Mouse (Mus musculus): ENCODE data around the gene Cd2ap. TPM values are rescaled to one million over a fixed set of nuclear protein-coding genes. Genes with fewer than 3 reads are reported as not detected.
A peak's percentile ranks its signal among the peaks of the same experiment; 100 is the strongest.
"Not testable (repeated sequence)": the region's sequence is repeated elsewhere in the genome, so short reads cannot be mapped to it uniquely, and the experiment has no call there.

The Cd2ap gene
- 10 to 100 TPM; 22.5 to 30.7 TPM for total RNA-seq (2021)
- long read RNA-seq, experiment 1, full-length matches to known transcripts, result 8 of 14 reads
- long read RNA-seq, experiment 1, partial matches to known transcripts, result 0 of 14 reads
- long read RNA-seq, experiment 1, other reads (novel, unspliced or antisense), result 6 of 14 reads
- long read RNA-seq, experiment 2, full-length matches to known transcripts, result 8 of 12 reads
- long read RNA-seq, experiment 2, partial matches to known transcripts, result 1 of 12 reads
- long read RNA-seq, experiment 2, other reads (novel, unspliced or antisense), result 3 of 12 reads

DNA sequence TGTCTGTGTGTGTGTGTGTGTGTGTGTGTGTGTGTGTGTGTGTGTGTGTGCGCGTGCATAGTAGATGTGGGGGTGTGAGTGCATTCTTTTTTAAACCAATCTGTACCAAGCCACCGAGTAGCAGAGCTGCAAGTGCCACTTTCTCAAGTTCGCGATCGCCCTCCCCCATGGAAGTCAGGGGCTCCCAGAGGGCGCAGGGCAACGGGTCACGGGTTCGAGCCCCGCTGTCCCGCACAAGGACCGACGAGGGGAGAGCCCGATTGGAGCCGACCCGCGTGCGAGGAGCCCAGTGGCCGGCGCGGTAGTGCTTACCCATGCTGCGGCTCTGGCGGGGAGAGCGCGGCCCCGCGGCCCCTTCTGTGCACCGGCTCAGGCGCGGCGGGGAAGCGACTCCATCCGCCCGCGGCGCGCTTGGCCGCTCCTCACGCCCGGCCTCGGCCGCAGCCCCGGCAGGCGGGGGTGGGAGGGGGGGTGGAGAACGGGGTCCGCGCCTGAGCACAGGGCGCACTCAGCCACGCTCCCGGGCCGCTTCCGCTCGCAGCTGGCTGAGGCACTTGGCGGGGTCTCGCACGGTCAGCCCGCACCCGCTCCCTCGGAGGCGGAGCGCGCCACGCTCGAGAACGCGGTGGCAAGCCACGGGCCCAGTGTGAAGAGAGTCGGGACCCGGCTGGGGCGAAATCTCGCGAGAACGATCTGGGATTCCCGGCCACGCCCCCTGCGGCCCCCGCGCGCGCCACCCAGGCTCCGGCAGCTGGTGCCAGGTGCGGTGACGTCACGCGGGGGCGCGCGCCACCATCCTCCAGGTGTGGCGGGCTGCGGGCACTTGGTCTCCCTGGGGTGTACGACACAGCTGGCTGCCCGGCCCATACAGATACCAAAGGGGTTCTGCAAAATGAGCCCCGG is at the start of gene Cd2ap:
Gene Cd2ap (minus strand): TSS at position 665 of the 903 bp plus-strand sequence.
- peak; percentile 99 for DNase-seq

DNA sequence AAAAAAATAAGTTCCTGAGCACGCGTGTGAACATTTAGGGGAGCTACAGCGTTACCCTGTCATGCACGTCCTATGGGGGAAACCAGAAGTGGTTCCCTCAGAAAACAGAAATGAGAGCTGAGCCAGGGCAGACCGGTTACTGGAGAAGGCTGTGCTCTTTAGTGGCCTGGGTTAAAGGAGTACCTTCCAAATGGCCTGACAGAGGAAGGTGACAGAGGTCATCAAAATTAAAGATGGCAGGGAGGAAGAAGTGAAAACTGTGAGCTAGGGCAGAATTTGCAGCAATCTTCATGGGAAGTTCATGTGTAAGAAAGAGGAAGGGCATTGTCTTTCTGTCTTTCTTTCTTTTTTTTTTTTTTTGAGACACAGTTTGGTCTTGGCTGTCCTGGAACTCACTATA is 48.3 kb upstream of the Cd2ap start:
- no peak for DNase-seq

DNA sequence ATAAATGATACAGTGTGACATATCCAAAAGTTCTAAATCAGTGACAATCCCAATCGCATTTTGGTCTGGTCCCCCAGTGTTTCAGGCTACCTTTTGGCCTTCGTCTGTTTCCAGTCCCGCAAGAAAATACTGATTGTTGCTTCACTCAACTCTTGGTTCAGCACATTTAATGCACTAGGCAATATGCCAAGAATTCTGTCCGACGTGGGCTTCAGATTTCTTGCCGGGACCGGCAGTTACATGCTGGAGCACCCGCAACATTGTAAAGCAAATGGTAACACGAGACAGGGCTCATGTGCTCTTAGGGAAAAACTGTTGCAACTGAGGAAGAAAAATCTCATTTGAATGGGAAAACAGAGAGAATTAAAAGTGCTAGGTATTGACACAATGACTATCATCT is 42.3 kb upstream of the Cd2ap start:
- no peak for DNase-seq

DNA sequence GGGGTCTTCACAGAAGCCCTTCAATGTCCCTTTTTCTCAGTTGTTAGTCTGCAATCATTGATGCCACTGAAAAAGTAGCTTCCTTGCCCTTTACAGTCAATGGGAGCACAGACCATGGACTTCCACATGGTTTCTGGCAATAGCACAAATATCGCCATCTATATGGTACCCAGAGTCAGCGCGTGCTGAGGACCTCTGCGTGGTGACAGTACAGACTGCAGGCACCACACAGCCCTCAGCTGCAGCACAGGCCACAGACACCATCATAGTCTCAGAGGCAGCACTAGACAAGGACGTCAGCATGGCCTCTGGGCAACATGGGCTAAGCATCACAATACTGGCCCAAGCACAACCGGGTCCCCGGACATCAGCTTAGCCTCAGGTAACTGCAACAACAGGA is 38.3 kb upstream of the Cd2ap start:
- DNase-seq, result no peak

DNA sequence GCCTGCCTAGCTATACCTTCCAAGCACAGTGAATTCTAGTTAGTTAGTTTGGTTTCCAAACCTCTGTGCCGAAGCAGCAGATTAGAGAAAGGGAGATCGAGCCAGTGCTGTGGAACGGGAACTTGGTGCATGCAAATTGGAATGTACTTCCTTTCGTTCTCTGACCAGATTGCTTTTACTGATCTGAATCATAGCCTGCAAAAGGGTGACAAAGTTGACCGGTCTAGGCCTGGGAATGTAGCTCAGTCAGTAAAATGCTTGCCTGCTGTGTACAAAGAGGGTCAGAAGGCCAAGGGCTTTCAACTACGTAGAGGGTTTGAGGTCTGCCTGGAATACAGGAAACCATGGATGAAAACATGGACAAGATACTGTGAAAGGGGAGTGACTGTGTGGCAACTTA is 35.7 kb upstream of the Cd2ap start:
- DNase-seq, result no peak

DNA sequence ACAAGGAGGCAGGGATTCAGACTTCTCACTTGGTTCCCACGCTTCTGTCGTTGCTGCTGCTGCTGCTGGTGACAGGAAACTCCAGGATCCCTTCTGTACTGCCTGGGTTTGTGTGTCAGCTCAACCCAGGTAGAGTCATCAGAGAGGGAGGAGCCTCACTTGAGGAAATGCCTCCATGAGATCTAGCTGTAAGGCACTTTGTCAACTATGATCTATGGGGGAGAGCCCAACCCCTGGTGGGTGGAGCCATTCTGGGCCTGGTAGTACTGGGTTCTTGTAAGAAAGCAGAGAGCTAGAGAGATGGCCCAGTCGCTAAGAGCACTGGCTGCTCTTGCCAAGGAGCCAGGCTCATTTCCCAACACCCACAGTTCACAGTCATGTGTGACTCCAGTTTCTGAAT is 34.0 kb upstream of the Cd2ap start:
- no peak for DNase-seq

DNA sequence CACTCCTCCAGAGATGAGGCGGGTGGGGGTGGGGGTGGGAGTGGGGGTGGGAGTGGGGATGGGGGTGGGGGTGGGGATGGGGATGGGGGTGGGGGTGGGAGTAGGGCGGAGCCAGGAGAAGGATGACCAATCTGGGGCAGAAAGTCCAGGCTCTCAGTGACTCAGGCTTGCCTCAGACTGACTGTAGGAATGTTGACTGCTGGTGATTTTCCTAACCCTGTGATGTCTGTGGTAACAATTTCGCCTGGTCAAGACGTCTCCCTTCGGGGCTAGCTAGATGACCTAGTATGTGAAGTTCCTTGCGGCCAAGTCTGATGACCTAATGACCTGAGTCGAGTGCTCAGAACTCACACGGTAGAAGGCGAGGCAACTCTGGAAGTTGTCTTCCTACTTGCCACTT is 32.9 kb upstream of the Cd2ap start:
- no peak for DNase-seq

DNA sequence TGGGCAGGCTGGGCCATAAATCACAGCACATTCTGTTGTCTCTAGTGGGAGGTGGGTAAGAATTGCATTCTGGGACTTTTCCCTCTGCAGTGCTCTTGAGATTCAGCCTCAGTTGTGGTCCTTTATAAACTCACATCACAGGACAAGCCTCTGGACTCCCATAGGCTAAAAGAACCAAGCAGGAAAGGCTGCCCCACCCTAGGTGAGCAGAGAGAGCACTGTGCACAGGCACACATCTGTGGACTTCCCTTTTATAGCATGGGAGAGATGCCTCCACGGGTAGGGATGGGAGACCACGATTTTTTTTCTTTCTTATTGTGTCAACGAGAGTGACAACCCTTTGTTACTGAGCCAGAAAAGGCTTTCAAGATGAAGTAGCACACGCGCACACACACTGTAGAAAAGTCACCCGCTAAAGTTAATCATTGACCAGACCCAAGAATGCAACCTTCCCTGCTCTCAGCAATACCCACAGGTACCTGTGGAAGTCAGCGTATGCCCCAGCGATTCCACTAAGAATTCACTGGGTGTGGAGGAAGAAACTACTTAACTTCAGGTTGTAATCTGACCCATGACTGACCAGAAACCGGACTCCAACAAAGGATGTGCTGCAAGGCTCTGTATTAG is 32.4 kb upstream of the Cd2ap start:
- DNase-seq, result no peak

DNA sequence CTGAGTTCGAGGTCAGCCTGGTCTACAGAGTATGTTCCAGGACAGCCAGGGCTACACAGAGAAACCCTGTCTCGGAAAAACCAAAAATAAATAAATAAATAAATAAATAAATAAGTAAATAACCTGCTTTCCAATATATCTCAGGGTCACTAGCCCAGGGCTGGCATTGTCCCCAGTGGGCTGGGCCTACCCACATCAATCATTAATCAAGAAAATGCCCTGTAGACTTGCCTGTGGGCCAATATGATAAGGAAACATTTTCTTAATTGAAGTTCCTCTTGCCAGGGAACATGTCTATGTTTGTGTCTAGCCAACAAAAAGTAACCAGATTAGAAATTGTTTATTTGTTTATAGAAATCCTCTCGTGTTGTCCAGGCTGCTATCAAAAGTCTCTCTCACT is 31.7 kb upstream of the Cd2ap start:
- no peak for DNase-seq

DNA sequence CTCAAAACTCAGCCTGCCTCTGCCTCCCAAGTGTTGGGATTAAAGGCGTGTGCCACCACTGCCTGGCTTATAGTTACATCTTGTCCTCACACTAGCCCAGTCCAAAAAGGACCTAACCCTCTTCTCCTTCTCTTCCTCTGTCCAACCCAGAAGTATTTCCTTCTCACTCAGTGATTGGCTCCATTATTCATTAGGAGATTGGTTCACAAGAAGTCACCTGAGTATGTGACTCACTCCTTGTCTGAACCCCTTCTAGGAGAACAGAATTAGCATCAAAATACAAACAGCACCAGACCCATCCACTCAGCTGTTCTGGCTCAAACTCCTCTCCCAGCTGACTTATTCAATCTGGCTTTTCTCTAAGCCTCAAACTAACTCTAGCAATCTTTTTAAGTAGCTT is 30.0 kb upstream of the Cd2ap start:
- DNase-seq, result not testable (repeated sequence)

DNA sequence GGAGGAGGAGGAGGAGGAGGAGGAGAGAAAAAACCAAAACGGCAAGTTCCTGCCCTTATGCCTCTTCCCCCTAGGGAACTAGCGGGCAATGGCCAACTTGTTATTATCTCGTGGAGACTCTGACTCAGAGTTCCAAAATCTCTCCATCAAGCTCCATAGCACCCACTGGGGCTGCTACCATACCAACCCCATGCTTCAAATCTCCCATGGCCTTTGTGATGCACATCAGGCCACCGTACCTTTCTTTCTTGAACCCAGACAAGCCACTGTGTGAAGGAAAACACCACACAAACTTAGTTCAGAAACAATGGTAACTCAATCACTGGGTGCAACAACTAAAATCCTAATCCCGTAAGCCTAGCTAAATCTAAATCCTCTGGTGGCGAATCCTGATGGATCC is 29.5 kb upstream of the Cd2ap start:
- DNase-seq, result no peak

DNA sequence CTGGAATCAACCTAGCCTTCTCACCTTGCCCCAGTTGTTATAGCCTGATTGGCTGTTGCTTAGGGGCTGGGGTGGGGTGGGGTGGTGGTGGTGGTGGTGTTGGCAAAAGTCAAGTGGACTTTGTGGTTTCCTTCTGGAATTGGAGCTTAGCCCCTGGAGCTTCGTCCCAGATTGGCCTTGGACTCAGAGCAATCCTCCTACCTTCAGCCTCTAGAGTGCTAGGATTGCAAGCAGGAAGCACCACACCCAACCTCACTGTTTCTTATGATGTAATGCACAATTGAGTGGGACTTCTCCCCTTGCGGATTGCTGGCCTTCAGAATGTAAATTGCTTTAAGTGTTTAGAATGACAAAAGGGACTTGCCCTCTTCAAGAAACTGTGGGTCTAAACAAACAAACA is 24.3 kb upstream of the Cd2ap start:
- DNase-seq, result no peak

DNA sequence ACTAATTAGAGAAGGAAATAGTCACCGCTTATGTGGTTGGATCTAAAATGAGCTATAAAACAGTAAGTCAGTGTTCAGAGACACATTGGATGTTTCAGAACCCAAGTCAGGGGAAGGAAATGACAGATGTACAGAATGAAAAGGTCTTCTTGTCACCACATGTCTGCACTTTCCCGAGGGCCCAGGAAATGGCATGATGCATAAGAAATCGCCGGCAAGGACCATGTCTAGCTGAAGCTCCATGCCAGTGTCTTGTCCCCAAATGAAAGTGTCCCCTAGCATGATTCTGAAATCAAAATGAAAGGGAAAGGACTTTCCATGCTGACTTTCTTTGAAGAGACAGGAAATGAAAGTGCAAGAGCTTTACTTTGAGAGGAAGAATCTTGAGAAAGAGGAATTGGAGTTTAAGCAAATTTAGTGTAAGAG is 10.8 kb upstream of the Cd2ap start:
- DNase-seq, result no peak

DNA sequence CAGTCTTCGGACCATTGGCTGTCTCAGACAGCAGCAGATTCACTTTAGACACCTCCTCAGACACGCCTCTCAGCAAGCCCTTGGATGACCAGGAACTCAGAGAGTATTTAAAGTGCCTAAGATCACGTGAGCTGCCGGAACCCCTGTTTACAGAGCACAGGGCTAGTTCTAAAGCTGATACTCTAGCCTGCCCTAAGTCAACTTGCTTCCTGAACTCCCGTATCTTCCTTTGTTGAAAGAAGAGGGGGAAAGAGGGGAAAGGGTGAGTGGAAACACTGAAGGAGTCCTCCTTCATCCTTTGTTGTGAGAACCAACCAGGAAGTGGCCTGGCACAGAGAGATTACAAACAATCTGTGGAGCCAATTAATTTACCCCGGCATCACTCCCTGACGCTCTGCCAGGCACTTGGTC is 8.6 kb upstream of the Cd2ap start:
- DNase-seq, result no peak

DNA sequence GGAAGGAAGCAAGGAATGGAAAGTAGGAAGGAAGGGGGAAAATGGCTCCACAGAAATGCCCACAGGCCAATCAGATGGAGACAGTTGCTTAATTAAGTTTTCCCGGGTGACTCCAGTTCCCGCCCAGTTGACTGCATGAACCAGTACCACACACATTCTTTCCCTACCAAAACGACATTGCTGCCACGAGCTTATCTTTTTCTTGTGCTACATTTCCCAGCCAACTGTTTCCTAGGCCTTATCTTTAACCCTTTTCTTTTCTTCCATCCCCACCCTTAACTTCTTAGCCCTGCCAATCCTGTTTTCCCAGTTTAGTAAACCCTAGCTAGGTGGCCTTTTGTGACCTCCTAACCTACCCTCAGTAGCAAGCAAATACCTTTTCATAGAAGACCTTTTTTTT is 7.9 kb upstream of the Cd2ap start:
- DNase-seq, result no peak

DNA sequence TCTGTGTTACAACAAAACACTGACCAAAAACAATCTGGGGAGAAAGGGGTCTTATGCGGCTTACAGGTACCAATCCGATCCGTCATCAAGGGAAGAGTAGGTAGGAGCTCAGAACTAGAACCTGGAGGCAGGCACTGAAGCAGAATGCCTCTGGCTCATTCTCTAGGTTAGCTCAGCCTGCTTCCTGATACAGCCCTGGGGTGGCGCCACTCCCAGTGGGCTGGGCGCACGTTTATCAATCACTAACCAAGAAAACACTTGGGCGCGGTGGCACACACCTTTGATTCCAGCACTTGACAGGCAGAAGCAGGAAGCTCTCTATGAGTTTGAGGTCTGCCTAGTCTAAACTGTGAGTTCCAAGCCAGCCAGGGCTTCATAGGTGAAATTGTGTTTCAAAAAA is 7.3 kb upstream of the Cd2ap start:
- DNase-seq, result no peak

DNA sequence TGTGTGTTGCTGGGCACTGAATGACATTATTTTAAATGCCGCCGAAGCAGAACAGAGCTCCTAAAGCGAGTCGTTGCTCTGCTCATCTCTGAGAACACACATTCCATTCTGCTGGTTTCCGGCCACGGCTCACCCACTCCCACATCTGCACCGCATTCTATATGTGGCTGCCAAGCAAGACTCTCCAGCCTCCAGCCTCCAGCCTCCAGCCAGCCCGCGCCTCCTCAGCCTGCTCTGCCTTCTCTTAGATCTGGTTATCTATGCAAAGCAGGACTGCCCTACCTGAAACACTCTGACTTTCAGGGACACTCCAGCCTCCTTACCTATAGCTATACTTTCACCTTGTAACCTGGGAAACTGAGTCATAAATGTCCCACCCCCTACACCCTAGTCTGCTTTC is 6.8 kb upstream of the Cd2ap start:
- no peak for DNase-seq

DNA sequence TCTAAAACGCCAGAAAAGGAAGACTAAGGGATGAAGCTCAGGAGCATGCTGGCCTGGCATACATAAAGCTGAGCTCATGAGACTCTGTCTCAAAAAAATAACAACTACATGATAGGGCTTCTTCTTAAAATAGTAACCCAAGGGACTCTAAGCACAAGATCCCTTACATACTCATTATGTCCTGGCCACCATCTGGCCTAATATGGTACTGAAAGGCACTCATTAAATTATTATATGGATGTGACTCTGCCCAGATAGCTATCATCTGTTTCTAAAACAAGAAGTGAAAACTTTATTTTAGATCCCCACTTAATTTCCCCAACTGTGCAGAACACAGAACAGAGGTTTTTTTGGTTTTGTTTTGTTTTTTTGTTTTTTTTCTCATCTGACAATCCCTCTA is 6.4 kb upstream of the Cd2ap start:
- DNase-seq, result no peak

DNA sequence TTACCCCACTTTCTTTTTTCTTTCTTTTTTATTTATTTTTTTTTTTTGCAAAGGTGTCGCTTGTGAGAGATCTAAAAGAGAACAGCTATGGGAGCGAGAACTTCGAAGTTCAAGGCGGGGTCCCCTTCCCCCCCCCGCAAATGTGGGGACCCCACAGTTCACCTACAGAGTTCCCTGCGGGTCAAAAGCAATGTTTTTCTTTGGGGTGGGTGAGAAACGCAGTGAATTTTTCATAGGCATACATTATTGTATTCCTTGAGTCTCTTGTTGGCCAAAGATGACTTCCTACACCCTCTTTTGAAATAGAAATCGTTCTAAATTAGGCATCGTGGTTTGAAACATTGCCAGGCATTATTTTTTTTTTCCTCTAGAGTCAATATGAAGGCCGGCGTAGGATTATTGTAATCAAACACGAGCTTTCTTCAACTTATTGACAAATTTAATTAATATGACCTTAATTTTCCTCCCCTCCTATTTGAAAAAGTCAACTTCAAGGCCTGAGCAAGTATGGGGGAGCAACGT is 500 bp upstream of the Cd2ap start:
- no peak for DNase-seq

DNA sequence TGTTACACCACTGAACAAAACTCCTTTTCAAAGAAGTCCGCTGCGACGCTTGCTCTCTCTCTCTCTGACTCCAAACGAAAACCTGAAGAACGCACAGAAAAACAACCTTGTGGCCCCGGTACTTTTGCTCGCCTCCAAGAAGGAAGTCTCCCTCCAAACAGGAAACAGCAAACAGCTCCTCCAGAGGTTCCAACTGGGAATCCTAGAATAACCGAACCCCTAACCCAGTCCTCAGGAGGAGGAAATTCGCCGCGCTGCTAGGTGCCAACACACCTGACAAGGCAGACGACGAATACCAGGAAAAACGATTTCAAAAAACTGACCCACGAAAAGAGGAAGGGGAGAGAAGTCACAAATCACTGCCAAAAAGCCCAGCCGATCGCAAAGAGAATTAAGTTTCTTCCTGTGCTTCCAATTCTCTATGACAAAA is 879 bp downstream of the Cd2ap start:
- DNase-seq, result peak; percentile 26

DNA sequence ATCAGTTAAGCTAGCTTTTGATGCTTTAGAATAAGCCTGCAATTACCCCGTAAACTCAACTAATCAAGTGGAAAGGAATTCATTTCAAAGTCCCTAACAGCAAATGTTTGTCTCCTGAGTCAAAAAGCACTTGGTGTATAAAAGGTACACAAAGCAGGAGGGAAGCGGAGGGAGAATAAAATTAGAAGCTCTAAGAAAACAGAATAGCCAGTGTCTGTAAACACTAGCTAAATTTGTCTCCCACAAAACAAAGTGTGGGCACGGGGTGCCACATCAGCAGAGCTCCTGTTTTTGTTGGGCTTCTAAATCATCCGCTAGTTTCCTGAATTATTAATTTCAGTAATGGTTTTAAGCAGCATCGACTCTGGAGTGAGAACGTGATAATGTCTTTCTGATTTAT is 1.4 kb downstream of the Cd2ap start:
- DNase-seq, result no peak

DNA sequence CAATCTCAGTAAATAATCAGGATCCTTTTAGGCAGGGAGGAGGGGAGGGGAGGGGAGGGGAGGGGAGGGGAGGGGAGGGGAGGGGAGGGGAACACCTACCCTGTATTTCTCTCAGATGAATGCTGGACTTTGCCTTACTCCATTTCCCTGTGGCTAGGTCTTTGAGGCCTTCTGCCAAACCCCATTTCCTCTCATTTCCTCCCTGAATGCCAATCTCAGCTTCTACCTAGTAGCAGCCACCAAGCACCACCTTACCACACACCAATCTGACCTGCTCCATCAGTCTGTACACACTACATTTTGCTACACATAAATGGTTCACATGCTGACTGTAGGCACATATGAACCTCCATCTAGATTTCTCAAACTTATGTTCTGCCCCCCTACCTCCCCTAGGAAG is 6.0 kb downstream of the Cd2ap start:
- no peak for DNase-seq

DNA sequence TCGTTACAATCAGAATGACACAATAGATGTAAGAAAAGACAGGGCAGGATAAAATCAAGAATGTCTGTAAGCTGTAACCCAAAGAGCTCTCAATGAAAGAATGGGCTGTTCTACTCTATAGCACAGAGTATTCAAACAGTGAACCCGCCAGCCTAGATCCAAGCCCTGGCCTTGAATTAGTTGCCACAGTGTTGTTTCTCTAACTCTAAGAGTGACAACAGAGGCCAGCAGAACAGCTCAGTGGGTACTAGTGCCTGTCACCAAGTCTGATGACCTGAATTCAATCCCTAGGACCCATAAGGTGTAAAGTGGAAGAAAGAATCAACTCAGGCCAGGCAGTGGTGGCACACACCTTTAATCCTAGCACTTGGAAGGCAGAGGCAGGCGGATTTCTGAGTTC is 13.3 kb downstream of the Cd2ap start:
- no peak for DNase-seq

Measured in gastrocnemius, postnatal 10 days (tissue).